Mouse (Mus musculus): ENCODE data around the gene Mip.
"Not testable (repeated sequence)": the region's sequence is repeated elsewhere in the genome, so short reads cannot be mapped to it uniquely, and the experiment has no call there.

Mip gene

GRCm38 (mm10) chr10:128210954-128211353, 14.7 kb upstream of the Mip start:
- DNase-seq (ENCODE audit: extremely low read depth, low read depth) = no peak

DNA sequence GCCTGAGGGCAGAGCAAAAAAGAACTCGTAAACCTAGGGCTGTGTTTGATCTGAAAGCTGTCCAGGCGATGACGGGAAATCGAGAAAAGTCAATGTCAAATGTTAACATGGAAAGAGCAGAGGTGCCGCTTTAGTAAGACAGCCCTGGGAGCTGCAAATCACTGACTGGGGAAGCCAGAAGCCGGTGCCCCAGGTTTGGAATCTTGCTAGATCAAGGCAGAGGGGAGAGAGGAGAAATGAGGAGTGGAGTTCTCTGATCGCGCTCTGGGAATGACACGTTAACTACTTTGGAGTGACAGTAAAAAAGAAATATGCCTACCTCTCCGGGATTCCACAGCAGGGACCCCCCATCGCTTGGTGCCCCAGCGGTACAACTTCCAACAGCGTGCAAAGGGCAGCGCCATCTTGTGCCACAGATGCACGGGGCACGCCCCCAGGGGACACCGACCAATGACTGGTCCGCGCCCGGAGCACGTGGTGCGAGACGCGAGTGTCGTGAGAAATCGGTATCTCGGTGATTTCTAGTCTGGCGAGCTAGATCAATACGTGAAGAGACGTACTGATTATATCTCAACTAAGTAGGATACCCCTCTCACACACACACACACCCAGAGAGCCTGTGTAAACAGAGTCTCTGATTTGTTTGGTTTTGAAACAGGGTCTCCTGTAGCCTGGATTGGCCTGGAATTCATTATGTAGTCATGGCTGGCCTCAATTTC, 14.1 kb upstream of the Mip start, which contains the start of gene Spryd4:
Spryd4 (minus strand) TSS at position 418 of the 719 bp plus-strand sequence.
- peak; percentile 84 for DNase-seq (ENCODE audit: extremely low read depth, low read depth)

GRCm38 (mm10) chr10:128212148-128212547, 13.5 kb upstream of the Mip start:
- no peak for DNase-seq (ENCODE audit: extremely low read depth, low read depth)

DNA sequence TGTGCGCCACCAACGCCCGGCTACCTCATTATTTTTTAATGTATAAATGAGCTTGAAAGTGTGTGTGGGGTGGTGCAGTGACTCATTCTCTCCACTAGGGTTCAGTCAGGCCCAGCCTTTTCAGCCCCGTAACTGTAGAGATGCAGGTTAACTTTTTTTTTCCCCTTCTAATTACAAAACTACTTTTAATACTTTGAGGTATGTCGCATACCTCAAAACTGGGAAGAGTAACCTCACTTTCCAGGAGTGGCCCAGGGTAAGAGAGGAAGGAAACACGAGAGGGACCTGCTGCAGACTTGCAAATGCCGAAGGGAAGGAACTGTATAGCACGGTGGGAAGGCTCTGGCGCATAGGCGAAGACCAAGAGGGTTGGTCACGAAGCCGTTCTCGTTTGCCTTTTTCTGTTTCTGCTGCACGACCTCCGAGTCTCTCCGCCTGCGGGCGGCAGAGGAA, 12.7 kb upstream of the Mip start:
- DNase-seq (ENCODE audit: extremely low read depth, low read depth) = peak; percentile 79

DNA sequence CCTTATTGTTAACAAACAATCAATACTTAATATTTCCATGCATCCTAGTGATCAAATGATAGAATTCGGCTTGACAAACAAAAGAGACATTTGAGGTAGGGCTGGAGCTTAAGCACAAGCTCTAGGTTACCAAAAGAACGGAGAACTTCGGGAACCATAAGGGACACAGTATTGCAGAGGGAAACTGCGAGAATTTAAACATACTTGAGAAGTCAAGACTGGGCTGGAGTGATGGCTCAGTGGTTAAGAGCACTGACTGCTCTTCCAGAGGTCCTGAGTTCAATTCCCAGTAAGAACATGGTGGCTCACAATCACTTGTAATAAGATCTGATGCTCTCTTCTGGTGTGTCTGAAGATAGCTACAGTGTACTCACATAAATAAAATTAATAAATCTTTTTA, 11.5 kb upstream of the Mip start:
- DNase-seq (ENCODE audit: extremely low read depth, low read depth) = not testable (repeated sequence)

GRCm38 (mm10) chr10:128214981-128215380, 10.7 kb upstream of the Mip start:
- DNase-seq (ENCODE audit: extremely low read depth, low read depth) = no peak

DNA sequence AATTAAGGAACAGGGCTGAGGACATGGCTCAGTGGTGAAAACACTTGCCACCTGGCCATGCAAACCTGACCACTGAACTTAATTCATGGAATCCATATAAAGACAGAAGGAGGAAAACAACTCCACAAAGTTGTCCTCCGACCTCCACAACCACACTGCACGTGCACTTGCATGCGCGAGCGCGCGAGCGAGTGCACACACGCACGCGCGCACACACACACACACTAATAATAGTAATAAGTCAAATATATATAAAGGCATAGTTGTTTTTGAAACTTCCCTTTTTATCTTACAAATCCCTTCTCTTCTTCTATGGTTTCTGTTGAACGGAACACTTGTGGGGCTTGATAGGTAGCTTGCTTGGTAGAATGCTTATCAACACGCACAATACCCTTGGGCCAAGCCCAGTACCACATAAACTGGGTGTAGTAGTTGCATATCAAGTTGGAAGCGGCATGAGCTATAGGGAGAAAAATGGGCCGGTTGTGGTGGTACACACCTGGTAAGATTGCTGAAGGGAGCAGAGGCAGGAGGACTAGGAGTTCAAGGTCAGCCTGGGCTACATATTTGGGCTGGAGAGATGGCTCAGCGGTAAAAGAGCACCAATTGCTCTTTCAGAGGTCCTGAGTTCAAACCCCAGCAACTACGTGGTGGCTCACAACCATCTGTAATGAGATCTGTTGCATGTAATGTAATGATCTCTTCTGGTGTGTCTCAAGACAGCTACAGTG, 7.1 kb upstream of the Mip start:
- DNase-seq (ENCODE audit: extremely low read depth, low read depth) = peak; percentile 90

DNA sequence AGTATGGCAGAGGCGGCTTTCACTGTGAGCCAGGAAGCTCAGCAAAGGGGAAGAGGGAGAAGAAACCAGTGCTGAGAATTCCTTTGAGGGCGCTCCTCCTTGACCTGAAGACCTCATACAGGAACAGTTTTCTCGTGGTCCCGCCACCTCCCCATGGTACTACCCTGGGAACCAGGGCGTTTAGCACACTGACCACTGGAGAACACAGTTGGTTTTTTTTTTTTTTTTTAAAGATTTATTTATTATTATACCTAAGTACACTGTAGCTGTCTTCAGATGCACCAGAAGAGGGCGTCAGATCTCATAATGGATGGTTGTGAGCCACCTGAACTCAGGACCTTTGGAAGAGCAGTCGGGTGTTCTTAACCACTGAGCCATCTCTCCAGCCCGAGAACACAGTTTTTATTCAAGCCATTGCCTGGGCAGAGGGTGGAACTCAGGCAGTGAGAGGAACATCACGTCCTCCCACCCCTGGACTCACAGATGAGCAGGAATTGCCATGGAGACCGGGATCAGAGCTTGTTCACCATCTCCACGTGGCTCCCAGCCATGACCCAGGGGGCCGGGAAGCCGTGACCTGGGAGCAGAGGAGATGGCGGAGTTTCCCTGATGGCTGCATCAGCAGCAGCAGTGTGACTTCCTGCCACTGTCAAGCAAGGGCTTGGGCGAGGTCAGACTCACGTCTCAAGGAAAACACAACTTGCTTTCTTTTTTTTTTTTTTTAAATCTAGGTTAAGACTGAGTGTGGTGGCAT, 3.9 kb upstream of the Mip start:
- no peak for DNase-seq (ENCODE audit: extremely low read depth, low read depth)

DNA sequence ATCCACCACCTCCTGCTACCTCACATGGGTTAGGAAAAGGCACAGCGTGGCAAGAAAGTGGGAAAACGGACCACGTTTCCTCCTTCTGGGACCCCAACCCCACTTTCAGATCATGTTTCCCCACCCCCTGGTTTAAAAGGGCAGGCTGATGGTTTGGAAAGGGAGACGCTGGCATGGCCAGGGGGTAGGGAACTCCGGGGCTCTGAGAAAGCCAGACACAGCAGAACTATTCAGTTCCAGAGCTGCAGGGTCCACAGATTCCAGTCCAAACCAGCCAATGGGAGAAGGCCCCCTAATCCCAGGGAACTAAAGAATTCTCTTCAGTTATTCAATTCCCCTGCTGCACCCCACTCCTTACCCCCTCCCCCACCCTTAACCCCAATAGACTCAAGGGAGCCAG, 574 bp upstream of the Mip start:
- no peak for DNase-seq (ENCODE audit: extremely low read depth, low read depth)

GRCm38 (mm10) chr10:128227592-128227991, 2.0 kb downstream of the Mip start:
- DNase-seq (ENCODE audit: extremely low read depth, low read depth) = no peak

DNA sequence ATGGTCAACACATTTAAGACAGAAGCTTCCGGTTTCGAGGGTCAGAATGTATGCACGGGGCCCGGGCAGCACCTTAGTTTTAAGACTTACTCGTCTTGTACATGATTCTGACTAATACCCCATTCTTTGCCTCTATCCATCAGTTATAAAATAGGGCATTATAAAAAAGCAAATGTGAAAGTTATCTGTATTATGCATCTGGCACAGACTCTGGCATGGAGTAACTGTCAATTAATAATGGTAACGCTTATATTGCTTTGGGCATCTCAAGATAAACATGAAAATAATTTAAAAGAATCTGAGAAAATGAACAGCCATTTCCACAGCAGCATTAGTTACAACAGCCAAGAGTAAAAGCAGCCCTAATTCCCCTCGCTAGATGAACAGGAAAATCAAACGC, 2.4 kb downstream of the Mip start:
- DNase-seq (ENCODE audit: extremely low read depth, low read depth) = no peak

DNA sequence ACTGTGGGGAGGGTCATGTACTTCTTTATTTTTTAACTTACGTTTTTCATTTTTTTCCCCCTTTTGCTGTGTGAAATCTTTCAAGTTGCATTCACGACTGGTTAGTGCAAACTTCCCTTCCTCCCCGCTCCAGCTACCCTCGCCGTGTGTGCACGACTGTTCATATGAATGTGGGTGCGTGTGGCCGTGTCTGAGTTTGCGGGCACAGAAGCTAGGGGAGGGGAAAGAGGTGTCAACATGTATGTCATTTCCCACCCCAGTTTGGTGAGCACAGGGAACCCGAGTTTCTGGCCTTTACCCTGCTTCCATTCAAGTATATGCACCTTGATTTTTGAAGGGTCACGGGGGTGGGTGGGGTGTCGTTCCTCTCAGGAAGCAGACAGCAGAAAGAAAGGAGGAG, 4.9 kb downstream of the Mip start:
- no peak for DNase-seq (ENCODE audit: extremely low read depth, low read depth)

DNA sequence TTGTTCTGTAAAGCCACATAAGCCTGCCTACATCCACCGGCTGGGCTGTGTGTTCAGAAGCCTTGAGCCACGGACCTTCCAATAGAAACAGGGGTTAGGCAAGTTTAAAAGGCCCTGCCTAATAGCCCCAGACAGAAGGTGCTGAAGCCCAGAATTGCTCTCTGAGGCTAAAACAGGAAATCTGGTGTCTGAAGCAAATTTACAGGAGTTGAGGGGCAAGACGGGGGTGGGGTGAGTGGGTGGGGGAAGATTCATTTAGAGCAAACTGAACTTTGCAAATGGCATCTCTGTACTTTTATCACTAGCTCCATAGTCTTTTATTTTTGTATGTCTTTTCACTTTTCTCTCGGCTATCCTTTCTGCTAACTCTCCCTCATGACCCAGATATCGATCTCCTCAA, 5.5 kb downstream of the Mip start:
- DNase-seq (ENCODE audit: extremely low read depth, low read depth) = no peak

DNA sequence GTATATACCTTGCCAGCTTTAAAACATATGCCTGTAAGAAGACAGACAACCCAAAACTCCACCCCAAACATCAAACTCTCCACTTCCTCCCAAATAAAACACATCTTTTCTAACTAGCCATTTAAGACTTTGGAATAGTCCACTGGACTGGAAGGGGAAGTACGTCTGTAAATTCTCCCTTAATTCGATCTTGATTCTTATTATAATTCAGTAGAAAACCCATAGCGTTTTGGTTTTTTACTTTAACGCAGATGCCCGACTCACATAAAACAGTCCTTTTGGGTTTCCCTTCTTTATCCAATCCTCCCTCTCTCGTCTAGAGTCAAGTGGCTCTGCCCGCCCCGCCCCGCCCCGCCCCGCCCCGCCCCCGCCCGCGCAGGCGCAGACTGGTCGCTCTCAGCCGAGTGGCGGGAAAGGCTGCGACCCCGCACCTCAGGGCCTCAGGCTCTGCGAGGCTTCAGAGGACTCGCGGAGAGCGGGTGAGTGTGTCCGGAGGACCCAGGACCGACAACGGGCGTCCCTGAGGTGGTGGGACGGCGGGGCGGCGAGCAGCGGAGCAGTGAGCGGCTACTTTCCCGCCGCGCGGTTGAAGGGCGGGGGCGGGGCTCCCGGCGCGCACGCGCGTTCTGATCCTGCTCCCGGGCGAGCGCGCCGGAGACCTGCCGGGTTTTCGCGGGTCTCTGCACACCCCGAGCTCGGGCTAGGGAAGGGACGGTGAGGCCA, 6.2 kb downstream of the Mip start, which contains the start of gene Timeless:
Timeless (plus strand) TSS at position 369 of the 723 bp plus-strand sequence.
- DNase-seq (ENCODE audit: extremely low read depth, low read depth) = peak; percentile 92

GRCm38 (mm10) chr10:128232420-128232985, 6.9 kb downstream of the Mip start:
- DNase-seq (ENCODE audit: extremely low read depth, low read depth) = peak; percentile 75

DNA sequence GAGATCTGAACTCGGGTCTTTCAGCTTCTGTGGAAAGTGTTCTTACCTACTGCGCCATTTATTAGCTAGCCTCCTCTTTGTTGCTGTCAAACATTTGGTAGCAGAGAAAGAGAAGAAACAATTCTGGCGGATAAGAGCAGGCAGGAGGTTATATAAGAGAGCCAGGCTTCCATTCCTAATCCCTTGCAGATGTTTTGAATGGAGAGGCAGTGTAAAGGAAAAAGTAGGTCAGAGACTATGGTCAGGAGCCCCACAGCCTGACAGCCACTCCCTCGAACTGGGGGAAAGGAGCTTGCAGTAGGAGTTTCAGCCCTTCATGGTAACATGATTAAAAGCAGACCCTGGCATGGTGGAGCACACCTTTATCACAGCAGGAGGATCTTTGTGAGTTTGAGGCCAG, 10.7 kb downstream of the Mip start:
- no peak for DNase-seq (ENCODE audit: extremely low read depth, low read depth)

- peak; percentile 37 for DNase-seq (ENCODE audit: extremely low read depth, low read depth)
These were observed 12.3 kb downstream of the Mip start for GRCm38 (mm10) chr10:128237807-128238480.

DNA sequence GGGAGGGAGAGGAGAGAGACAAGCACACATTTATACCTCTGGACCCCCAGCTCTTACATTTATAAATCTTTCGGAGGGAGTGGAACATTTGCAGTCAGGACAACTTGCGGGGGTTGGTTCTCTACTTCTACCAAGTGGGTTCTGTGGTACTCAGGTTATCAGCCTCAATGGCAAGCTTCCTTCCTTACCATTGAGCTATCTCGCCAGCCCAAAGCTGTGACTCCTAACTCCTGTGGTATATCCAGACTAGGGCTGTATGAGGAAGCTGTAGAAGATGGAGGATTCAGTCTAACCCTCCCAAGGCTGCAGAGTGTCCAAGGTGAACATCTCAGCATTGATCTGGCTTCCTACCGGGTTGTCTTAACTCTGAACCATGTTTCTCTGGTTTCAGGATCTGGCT, 13.5 kb downstream of the Mip start:
- DNase-seq (ENCODE audit: extremely low read depth, low read depth) = peak; percentile 61

- DNase-seq (ENCODE audit: extremely low read depth, low read depth) = peak; percentile 58
These were observed 14.5 kb downstream of the Mip start for GRCm38 (mm10) chr10:128240131-128240530.

GRCm38 (mm10) chr10:128243252-128243651, 17.6 kb downstream of the Mip start:
- no peak for DNase-seq (ENCODE audit: extremely low read depth, low read depth)

Data from MEL-GATA-1-ER (cell line).